Mouse (Mus musculus): ENCODE measurements around the gene Lgi4. TPM values are rescaled to one million over a fixed set of nuclear protein-coding genes. Genes with fewer than 3 reads are reported as not detected.
A peak's percentile ranks its signal among the peaks of the same experiment; 100 is the strongest.

Lgi4 gene
- polyA plus RNA-seq, 1 experiment from 2014 or later: 0.21 TPM

DNA sequence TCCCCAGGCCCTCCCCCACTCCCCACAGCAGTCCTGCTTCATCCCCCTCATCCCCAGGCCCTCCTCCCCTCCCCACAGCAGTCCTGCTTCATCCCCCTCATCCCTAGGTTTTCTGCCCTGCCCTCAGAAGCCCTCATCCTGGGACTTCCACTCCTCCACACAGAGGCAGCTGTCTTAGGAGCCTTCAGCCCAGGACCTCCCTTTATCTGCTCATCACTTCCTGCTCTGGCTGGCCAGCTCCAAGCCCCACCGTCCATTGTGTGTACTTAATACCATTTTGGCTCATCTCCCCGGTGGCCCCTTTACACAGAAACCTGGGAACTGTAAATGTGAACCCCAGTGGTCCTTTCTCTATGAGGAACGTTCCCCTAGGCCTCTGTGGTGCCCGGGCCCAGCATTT, 52.9 kb downstream of the Lgi4 start:
- Histone ChIP-seq H3K4me1 (peaks cover 35% of the 10 kb centered on the region), H3K4me3 (no peak overlapping the region), H3K4me2 (no peak overlapping the region), H3K36me3 (no peaks in the 10 kb centered on the region), H3K27me3 (no peaks in the 10 kb centered on the region), H3K9me3 (no peaks in the 10 kb centered on the region), H3K27ac (no peak overlapping the region), H3K9ac (no peak overlapping the region)
- 41% methylated on average over 4 of the region's 4 CpGs for WGBS
- no peak for ATAC-seq (ENCODE audit: borderline replicate concordance, extremely low read depth, low FRiP score, low TSS enrichment)

DNA sequence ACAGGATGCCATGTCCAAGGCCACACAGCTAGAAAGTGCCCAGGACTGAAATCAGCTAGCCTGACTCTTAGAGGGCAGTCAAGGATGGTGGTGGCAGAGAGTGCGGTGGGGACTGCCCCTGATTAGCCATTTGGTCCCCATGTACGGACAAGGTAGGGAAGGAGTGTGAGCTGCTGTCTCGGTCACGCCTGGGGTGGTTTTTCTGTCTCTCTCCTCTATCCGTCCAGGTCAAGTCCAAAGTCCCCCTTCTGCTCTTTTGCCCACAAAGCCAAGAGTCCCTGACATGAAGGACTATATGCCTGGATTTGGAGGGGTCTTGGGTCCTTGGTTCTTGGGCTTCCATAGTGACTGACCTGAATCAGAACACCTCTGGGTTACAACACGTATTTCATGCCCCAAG, 54.7 kb downstream of the Lgi4 start:
- Histone ChIP-seq H3K4me3 (no peak overlapping the region), H3K9me3 (no peaks in the 10 kb centered on the region), H3K27ac (no peak overlapping the region), H3K36me3 (no peaks in the 10 kb centered on the region), H3K4me1 (peaks cover 34% of the 10 kb centered on the region), H3K9ac (no peak overlapping the region), H3K4me2 (no peak overlapping the region), H3K27me3 (no peaks in the 10 kb centered on the region)
- ATAC-seq (ENCODE audit: borderline replicate concordance, extremely low read depth, low FRiP score, low TSS enrichment): no peak
- 87% methylated on average over 6 of the region's 6 CpGs for WGBS

DNA sequence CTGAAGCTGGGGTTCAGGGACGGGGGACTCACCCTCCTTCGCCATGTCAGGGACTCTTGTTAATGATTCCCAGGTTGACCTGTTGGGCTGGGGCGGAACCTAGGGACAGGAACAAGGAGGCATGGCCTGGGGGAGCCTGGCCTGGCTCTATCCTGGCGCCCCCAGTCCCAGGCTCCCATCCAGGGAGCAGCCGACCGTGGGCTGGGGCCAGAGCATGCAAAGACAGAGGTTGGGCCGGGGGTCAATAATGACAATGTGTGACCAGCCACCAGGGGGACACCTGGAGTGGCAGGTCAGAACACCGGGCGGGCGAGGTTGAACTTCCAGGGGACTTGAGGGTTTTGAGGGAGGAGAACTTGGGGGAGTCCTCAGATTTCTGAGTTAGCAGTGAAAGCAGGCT, 55.5 kb downstream of the Lgi4 start:
- H3K36me3 ChIP-seq: no peaks in the 10 kb centered on the region
- peak overlapping the region; percentile 27 for H3K4me3 ChIP-seq
- peak overlapping the region; percentile 53 for H3K4me2 ChIP-seq
- H3K27ac ChIP-seq: peak overlapping the region; percentile 50
- peaks cover 27% of the 10 kb centered on the region for H3K4me1 ChIP-seq
- no peaks in the 10 kb centered on the region for H3K27me3 ChIP-seq
- H3K9ac ChIP-seq: peak overlapping the region; percentile 29
- no peaks in the 10 kb centered on the region for H3K9me3 ChIP-seq
- peak; percentile 15; the same call in 1 of the 2 replicates for ATAC-seq (ENCODE audit: borderline replicate concordance, extremely low read depth, low FRiP score, low TSS enrichment)
- 56% methylated on average over 10 of the region's 10 CpGs for WGBS

DNA sequence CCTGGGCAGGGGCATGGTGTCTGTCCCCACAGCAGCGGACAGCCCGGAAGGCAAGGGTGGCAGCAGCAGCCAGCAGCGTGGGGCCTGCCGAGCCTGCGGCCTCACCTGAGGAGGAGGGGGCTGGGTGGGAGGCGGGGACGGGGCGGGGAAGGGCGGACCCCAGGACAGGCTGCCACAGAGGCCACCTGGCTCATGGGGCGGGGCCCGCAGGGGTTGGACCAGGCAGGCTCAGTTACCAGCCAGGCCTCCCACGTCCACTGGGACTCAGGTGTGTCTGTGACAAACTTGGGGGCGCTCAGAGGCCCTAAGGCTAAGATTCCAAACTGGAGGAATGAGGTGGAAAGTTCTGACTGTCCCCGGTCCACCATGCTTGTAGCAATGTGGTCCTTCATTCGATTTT, 56.0 kb downstream of the Lgi4 start, which contains the start of gene Hpn:
Gene Hpn (minus strand): TSS at position 109 of the 400 bp plus-strand sequence.
- Histone ChIP-seq H3K27me3 (no peaks in the 10 kb centered on the region), H3K9me3 (no peaks in the 10 kb centered on the region), H3K9ac (peak within 1 kb of the TSS; percentile 29), H3K4me2 (peak within 1 kb of the TSS; percentile 53), H3K4me1 (peaks cover 27% of the 10 kb centered on the region), H3K36me3 (no peaks in the 10 kb centered on the region), H3K27ac (peak within 1 kb of the TSS; percentile 50), H3K4me3 (peak within 1 kb of the TSS; percentile 27)
- 15% methylated on average over 15 of the region's 15 CpGs for WGBS
- peak; percentile 79 for ATAC-seq (ENCODE audit: borderline replicate concordance, extremely low read depth, low FRiP score, low TSS enrichment)

DNA sequence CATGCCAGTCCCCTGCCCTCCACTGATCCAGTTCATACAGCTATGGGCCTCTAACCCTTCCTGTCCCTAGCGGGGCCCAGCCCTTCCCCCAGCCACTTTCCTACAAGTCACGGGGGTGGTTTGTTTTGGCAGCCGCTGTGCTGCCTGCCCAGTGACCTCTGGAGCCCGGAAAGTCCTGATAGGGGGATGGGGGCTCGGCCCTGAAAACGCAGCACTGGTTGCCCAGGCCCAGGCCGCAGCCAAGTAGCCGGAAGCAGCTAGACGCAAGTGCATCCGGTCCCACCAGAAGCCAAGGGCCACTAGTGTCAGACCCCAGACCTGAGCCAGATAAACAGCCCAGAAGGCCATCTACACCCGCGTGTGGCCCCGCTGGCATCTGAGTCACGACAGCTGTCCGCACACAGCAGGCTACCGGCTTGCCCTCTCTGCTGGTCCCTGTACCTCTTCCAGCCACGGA, 56.5 kb downstream of the Lgi4 start:
- peak; percentile 58; the same call in 1 of the 2 replicates for ATAC-seq (ENCODE audit: borderline replicate concordance, extremely low read depth, low FRiP score, low TSS enrichment)
- no peak overlapping the region for H3K9ac ChIP-seq
- 15% methylated on average over 17 of the region's 17 CpGs for WGBS

DNA sequence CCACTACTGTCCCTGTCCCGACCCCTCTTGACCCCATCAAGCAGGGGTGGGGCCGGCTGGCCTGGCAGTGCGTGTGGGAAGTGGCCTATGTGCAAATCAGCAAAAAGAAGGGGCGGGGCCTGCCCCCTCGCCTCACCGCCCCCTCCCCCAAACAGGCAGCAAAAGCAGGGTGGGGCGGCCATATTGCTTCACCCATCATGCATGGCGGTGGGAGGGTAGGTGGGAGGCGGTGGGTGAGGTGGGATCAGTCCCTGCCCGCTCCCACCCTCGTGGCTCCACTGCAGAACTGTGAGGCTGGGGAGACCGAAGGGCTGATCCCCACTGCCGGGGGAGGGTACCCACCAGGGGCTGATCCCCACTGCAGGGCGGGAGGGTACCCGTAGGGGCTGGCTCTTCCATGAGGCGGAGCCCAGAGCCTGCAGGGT, 57.6 kb downstream of the Lgi4 start:
- no peak for ATAC-seq (ENCODE audit: borderline replicate concordance, extremely low read depth, low FRiP score, low TSS enrichment)
- Histone ChIP-seq H3K27me3 (no peaks in the 10 kb centered on the region), H3K9me3 (no peaks in the 10 kb centered on the region), H3K27ac (no peak overlapping the region), H3K4me3 (no peak overlapping the region), H3K36me3 (no peaks in the 10 kb centered on the region), H3K4me1 (peaks cover 25% of the 10 kb centered on the region), H3K4me2 (no peak overlapping the region), H3K9ac (no peak overlapping the region)
- 56% methylated on average over 16 of the region's 16 CpGs for WGBS

More for the DNA sequence above, 56.5 kb downstream of the Lgi4 start:
- H3K27me3 ChIP-seq: no peaks in the 10 kb centered on the region
- peak overlapping the region; percentile 53 for H3K4me2 ChIP-seq
- peaks cover 27% of the 10 kb centered on the region for H3K4me1 ChIP-seq
- H3K4me3 ChIP-seq: 0 out of 2 replicates have a peak overlapping the region, but pooled peaks have one; percentile 27
- H3K9me3 ChIP-seq: no peaks in the 10 kb centered on the region
- no peaks in the 10 kb centered on the region for H3K36me3 ChIP-seq
- peak overlapping the region; percentile 50 for H3K27ac ChIP-seq

DNA sequence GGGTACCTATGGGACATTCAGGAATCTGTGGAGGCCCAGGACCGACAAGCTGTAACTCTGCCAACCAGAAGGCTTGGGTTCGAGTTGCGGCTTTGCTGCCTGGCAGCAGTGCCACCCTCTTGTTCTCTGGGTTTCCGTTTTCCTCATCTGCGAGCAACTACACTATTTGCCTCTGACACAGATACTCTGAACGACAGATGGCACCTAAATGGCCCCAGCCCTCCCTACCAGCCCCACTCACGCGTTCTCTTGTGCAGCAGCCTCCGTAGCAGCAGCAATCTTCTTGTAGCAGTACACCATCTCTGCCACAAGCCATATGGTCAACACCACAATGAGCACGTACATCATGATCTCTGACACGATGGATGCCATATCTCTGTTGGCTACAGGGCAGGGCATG, 58.3 kb downstream of the Lgi4 start:
- H3K4me2 ChIP-seq: no peak overlapping the region
- H3K9me3 ChIP-seq: no peaks in the 10 kb centered on the region
- peaks cover 22% of the 10 kb centered on the region for H3K4me1 ChIP-seq
- H3K27me3 ChIP-seq: no peaks in the 10 kb centered on the region
- ATAC-seq (ENCODE audit: borderline replicate concordance, extremely low read depth, low FRiP score, low TSS enrichment): no peak
- H3K9ac ChIP-seq: no peak overlapping the region
- 80% methylated on average over 11 of the region's 11 CpGs for WGBS
- no peaks in the 10 kb centered on the region for H3K36me3 ChIP-seq
- no peak overlapping the region for H3K4me3 ChIP-seq
- no peak overlapping the region for H3K27ac ChIP-seq

DNA sequence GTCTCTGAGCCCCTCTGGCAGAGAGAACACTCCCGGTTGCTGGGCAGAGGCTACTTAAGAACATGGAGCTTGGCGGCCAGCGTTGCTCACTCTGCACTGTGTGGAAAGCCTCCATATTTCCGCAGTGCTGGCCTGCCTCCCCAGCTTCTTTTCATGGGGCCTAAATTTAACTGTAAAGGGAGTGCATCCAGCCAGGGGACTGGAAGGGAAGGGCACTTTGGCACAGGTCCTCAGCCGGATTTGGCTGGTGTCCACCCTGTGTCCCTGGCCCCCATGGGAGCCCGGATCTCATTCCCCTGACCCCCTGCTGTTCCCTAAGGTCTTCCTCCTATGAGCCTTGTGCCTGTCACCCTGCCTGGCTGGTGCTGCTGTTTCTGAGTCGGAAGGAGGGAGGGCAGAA, 59.3 kb downstream of the Lgi4 start:
- ATAC-seq (ENCODE audit: borderline replicate concordance, extremely low read depth, low FRiP score, low TSS enrichment): no peak
- no peaks in the 10 kb centered on the region for H3K27me3 ChIP-seq
- H3K9ac ChIP-seq: no peak overlapping the region

DNA sequence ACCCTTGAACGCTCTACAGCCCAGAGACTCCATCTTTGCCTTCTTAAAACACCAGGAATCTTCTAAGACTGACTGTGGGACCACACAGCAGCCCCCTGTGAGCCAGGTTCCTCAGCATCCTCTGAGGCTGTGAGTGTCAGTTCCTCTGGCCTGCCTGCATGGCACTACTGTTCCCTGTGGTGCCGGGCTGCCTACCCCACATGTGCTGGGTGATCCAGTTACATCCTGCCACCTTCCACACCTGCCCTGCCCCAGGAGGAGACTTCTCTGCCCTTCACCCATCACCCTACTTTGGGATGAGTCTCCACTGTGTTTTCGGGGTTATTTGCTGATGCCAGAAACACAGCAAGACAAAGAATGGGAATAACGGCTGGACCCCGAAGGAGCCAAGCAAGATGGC, 60.4 kb downstream of the Lgi4 start:
- H3K4me1 ChIP-seq: peaks cover 17% of the 10 kb centered on the region
- no peaks in the 10 kb centered on the region for H3K9me3 ChIP-seq
- no peaks in the 10 kb centered on the region for H3K36me3 ChIP-seq
- WGBS: 80% methylated on average over 5 of the region's 5 CpGs
- H3K4me2 ChIP-seq: no peak overlapping the region
- ATAC-seq (ENCODE audit: borderline replicate concordance, extremely low read depth, low FRiP score, low TSS enrichment): no peak
- H3K27ac ChIP-seq: no peak overlapping the region
- H3K4me3 ChIP-seq: no peak overlapping the region
- peaks cover 9% of the 10 kb centered on the region; the same call in 1 of the 2 replicates for H3K27me3 ChIP-seq
- no peak overlapping the region for H3K9ac ChIP-seq

More for the DNA sequence above, 59.3 kb downstream of the Lgi4 start:
- Histone ChIP-seq H3K36me3 (no peaks in the 10 kb centered on the region), H3K4me1 (peaks cover 22% of the 10 kb centered on the region), H3K4me3 (no peak overlapping the region), H3K27ac (no peak overlapping the region), H3K4me2 (no peak overlapping the region), H3K9me3 (no peaks in the 10 kb centered on the region)
- WGBS: 74% methylated on average over 7 of the region's 7 CpGs

Small RNA genes lying within 50 kb of the gene (microRNA-seq; reads per million reads assigned to microRNA genes)
- not detected for gene Mir7050

Other genes starting within 250 kb of the Lgi4 start
- gene Ffar2, start 235.6 kb upstream of the Lgi4 start, polyA plus RNA-seq (2015; fragmentation: Nextera tagmentation; extraction: Ambion mirVana): 0.38 and 0.46 TPM in 2 replicates
- gene Ffar3, start 203.2 kb upstream of the Lgi4 start, polyA plus RNA-seq (2015; fragmentation: Nextera tagmentation; extraction: Ambion mirVana): not detected in 2 replicates
- not detected in 2 replicates for gene Ffar1, start 197.8 kb upstream of the Lgi4 start, polyA plus RNA-seq (2015; fragmentation: Nextera tagmentation; extraction: Ambion mirVana)
- 0.05 TPM in 1 of 2 replicates, not detected in the other for gene Cd22, start 179.0 kb upstream of the Lgi4 start, polyA plus RNA-seq (2015; fragmentation: Nextera tagmentation; extraction: Ambion mirVana)
- gene Mag, start 144.5 kb upstream of the Lgi4 start, polyA plus RNA-seq (2015; fragmentation: Nextera tagmentation; extraction: Ambion mirVana): 0.32 and 0.34 TPM in 2 replicates
- gene Hamp2, start 134.7 kb upstream of the Lgi4 start, polyA plus RNA-seq (2015; fragmentation: Nextera tagmentation; extraction: Ambion mirVana): not detected in 2 replicates
- 0.78 TPM in 1 of 2 replicates, not detected in the other for gene Hamp, start 115.3 kb upstream of the Lgi4 start, polyA plus RNA-seq (2015; fragmentation: Nextera tagmentation; extraction: Ambion mirVana)
- 25.6 and 27.5 TPM in 2 replicates for gene Usf2, start 102.5 kb upstream of the Lgi4 start, polyA plus RNA-seq (2015; fragmentation: Nextera tagmentation; extraction: Ambion mirVana)
- 80.6 and 89.1 TPM in 2 replicates for gene Lsr, start 85.9 kb upstream of the Lgi4 start, polyA plus RNA-seq (2015; fragmentation: Nextera tagmentation; extraction: Ambion mirVana)
- gene Fam187b, start 85.6 kb upstream of the Lgi4 start, polyA plus RNA-seq (2015; fragmentation: Nextera tagmentation; extraction: Ambion mirVana): 6.3 TPM in 2 replicates
- 50.1 TPM in 2 replicates for gene Fxyd5, start 16.9 kb upstream of the Lgi4 start, polyA plus RNA-seq (2015; fragmentation: Nextera tagmentation; extraction: Ambion mirVana)
- gene Fxyd7, start 7.9 kb upstream of the Lgi4 start, polyA plus RNA-seq (2015; fragmentation: Nextera tagmentation; extraction: Ambion mirVana): 5.2 and 5.3 TPM in 2 replicates
- 82.5 and 86.9 TPM in 2 replicates for gene Fxyd1, start 2.1 kb upstream of the Lgi4 start, polyA plus RNA-seq (2015; fragmentation: Nextera tagmentation; extraction: Ambion mirVana)
- 50.1 and 54.3 TPM in 2 replicates for gene Fxyd3, start 17.4 kb downstream of the Lgi4 start, polyA plus RNA-seq (2015; fragmentation: Nextera tagmentation; extraction: Ambion mirVana)
- 14.6 and 16.7 TPM in 2 replicates for gene Hpn, start 55.9 kb downstream of the Lgi4 start, polyA plus RNA-seq (2015; fragmentation: Nextera tagmentation; extraction: Ambion mirVana)
- gene Scn1b, start 67.7 kb downstream of the Lgi4 start, polyA plus RNA-seq (2015; fragmentation: Nextera tagmentation; extraction: Ambion mirVana): 1.5 and 1.8 TPM in 2 replicates
- 63.0 and 65.5 TPM in 2 replicates for gene Gramd1a, start 96.6 kb downstream of the Lgi4 start, polyA plus RNA-seq (2015; fragmentation: Nextera tagmentation; extraction: Ambion mirVana)
- not detected in 2 replicates for gene Scgb2b2, start 231.2 kb downstream of the Lgi4 start, polyA plus RNA-seq (2015; fragmentation: Nextera tagmentation; extraction: Ambion mirVana)
- not detected in 2 replicates for gene Scgb1b2, start 232.5 kb downstream of the Lgi4 start, polyA plus RNA-seq (2015; fragmentation: Nextera tagmentation; extraction: Ambion mirVana)